Mouse (Mus musculus): ENCODE results near the gene Tmed4. TPM values are rescaled to one million over a fixed set of nuclear protein-coding genes. Genes with fewer than 3 reads are reported as not detected.
"Not testable (repeated sequence)": the region's sequence is repeated elsewhere in the genome, so short reads cannot be mapped to it uniquely, and the experiment has no call there.

Tmed4 gene
- polyA plus RNA-seq, 1 experiment from 2014 or later: 42.5 TPM

DNA sequence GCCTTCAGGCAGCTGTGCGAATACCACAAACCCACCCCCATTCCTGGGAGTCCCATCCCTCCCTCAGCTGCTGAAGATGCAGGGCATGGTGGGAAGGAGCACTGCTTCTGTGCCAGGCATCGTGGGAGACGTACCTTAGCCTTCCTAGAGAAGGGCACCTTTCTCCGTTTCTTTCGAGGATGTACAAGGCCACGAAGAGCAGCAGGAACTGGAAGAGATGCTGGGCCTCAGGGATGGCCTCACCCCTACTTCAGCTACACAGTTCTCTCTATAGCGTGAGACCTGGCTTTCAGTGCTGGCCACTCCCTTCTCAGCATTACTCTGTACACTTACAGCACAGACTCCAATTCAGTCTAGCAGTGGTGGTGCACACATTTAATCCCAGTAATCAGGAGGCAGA is 15.3 kb downstream of the Tmed4 start:
- no peak overlapping the region for H3K4me2 ChIP-seq (ENCODE audit: low read depth, low read length)
- H3K36me3 ChIP-seq (ENCODE audit: control insufficient read depth, insufficient read depth): peaks cover 31% of the 10 kb centered on the region
- H3K27ac ChIP-seq (ENCODE audit: low read length): no peak overlapping the region
- H3K27me3 ChIP-seq (ENCODE audit: control insufficient read depth, insufficient read depth, low read depth, low read length): no peaks in the 10 kb centered on the region
- ATAC-seq (ENCODE audit: low read depth): no peak
- 75% methylated on average over 7 of the region's 7 CpGs for WGBS (ENCODE audit: insufficient replicate concordance)
- no peaks in the 10 kb centered on the region for H3K4me1 ChIP-seq (ENCODE audit: control insufficient read depth, low read depth, low read length)
- H3K9me3 ChIP-seq (replicated peaks; ENCODE audit: control insufficient read depth, low read length): no peaks in the 10 kb centered on the region
- no peak overlapping the region for H3K4me3 ChIP-seq (ENCODE audit: low read depth, low read length)
- no peak overlapping the region for H3K9ac ChIP-seq (ENCODE audit: low read depth, low read length)

DNA sequence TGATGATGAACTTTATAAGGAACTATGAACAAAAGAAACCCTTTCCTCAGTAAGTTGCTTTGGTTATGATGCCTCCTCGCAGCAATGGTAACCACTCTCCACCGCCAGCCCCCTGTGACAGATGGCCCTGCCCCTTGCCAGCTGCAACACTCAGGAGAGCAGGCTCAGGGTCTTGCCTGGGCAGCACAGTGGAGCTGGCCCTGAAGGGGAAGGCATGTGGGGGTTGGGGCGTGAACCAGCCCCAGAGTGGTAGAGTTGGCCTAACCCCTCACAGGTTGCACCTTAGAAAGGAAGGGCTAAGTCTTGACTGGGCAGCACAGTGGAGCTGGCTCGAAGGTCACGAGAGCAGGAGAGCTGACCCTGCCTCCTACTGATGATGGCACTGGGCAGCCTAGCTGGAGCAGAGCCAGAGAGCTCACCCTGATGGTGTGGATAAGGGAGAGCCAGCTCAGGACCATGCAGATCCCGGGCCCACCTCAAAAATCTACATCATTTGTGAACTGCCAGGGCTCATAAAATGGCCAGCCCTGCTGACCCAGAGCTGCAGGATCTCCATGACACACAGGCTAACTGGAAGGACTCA is 18.1 kb downstream of the Tmed4 start:
- no peak overlapping the region for H3K4me2 ChIP-seq (ENCODE audit: low read depth, low read length)
- ATAC-seq (ENCODE audit: low read depth): no peak
- no peak overlapping the region for H3K27ac ChIP-seq (ENCODE audit: low read length)

DNA sequence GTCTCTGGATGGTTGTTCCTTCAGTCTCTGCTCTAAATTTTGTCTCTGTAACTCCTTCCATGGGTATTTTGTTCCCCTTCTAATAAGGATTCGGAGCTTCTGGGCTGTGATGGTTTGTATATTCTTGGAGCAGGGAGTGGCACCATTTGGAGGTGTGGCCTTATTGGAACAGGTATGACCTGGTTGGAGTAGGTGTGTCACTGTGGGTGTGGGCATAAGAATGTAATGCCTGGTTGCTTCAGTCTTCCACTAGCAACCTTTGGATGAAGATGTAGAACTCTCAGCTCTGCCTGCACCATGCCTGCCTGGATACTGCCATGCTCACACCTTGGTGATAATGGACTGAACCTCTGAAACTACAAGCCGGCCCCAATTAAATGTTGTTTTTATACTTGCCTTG is 20.1 kb downstream of the Tmed4 start:
- H3K27me3 ChIP-seq (ENCODE audit: control insufficient read depth, insufficient read depth, low read depth, low read length); H3K9me3 ChIP-seq (replicated peaks; ENCODE audit: control insufficient read depth, low read length); H3K4me3 ChIP-seq (ENCODE audit: low read depth, low read length); ATAC-seq (ENCODE audit: low read depth); H3K9ac ChIP-seq (ENCODE audit: low read depth, low read length); H3K27ac ChIP-seq (ENCODE audit: low read length); H3K4me1 ChIP-seq (ENCODE audit: control insufficient read depth, low read depth, low read length); H3K4me2 ChIP-seq (ENCODE audit: low read depth, low read length): not testable (repeated sequence)
- WGBS (ENCODE audit: insufficient replicate concordance): 67% methylated on average over 2 of the region's 2 CpGs
- peaks cover 13% of the 10 kb centered on the region for H3K36me3 ChIP-seq (ENCODE audit: control insufficient read depth, insufficient read depth)

More for the DNA sequence above, 18.1 kb downstream of the Tmed4 start:
- Histone ChIP-seq H3K4me1 (ENCODE audit: control insufficient read depth, low read depth, low read length) (no peaks in the 10 kb centered on the region), H3K9me3 (replicated peaks; ENCODE audit: control insufficient read depth, low read length) (no peaks in the 10 kb centered on the region), H3K9ac (ENCODE audit: low read depth, low read length) (no peak overlapping the region), H3K4me3 (ENCODE audit: low read depth, low read length) (no peak overlapping the region), H3K36me3 (ENCODE audit: control insufficient read depth, insufficient read depth) (peaks cover 20% of the 10 kb centered on the region), H3K27me3 (ENCODE audit: control insufficient read depth, insufficient read depth, low read depth, low read length) (no peaks in the 10 kb centered on the region)
- WGBS (ENCODE audit: insufficient replicate concordance): 63% methylated on average over 6 of the region's 6 CpGs

DNA sequence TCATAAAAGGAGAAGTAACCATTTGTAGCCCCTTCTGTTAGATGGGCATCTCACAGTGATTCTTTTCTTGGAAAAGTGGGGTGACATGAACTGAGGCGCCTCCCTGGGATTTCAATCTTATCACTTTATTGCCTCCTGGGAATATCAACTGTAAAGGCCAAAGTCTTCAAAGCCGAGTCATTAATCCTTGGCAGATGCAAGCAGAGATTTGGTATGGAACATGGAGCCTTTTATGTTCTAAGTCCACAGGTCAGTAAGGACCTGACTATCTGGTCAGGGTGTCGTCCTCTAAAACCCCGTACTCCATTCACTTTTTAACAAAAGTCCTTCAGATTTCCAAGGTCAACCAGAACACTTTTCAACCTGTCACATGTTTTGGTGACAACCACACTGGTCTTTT is 21.8 kb downstream of the Tmed4 start:
- Histone ChIP-seq H3K4me3 (ENCODE audit: low read depth, low read length) (no peak overlapping the region), H3K9me3 (replicated peaks; ENCODE audit: control insufficient read depth, low read length) (no peaks in the 10 kb centered on the region), H3K4me2 (ENCODE audit: low read depth, low read length) (no peak overlapping the region), H3K36me3 (ENCODE audit: control insufficient read depth, insufficient read depth) (peaks cover under 1% of the 10 kb centered on the region; the same call in 1 of the 2 replicates), H3K27me3 (ENCODE audit: control insufficient read depth, insufficient read depth, low read depth, low read length) (no peaks in the 10 kb centered on the region), H3K9ac (ENCODE audit: low read depth, low read length) (no peak overlapping the region), H3K4me1 (ENCODE audit: control insufficient read depth, low read depth, low read length) (no peaks in the 10 kb centered on the region), H3K27ac (ENCODE audit: low read length) (no peak overlapping the region)
- WGBS (ENCODE audit: insufficient replicate concordance): 65% methylated on average over 4 of the region's 4 CpGs
- no peak for ATAC-seq (ENCODE audit: low read depth)

DNA sequence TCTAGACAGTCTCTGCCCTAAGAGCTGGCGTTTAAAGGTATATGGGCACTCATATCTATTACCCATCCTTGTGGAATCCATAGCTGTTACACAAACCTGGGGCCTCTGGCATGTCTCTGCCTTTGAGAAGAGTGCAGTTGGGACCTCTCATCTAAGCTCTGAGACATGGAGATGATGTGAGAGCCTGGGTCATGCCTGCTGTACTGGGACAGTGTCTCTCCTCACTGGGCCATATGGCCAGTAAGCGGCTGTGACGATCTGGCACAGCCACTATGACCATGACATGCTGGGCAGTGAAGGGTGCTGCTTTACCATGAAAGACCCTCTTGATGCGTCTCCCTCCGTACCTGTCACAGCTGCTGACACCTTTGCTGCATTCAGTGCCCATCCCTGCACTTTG is 22.4 kb downstream of the Tmed4 start:
- no peak overlapping the region for H3K4me3 ChIP-seq (ENCODE audit: low read depth, low read length)
- no peak for ATAC-seq (ENCODE audit: low read depth)
- no peak overlapping the region for H3K9ac ChIP-seq (ENCODE audit: low read depth, low read length)
- no peaks in the 10 kb centered on the region for H3K27me3 ChIP-seq (ENCODE audit: control insufficient read depth, insufficient read depth, low read depth, low read length)
- WGBS (ENCODE audit: insufficient replicate concordance): 75% methylated on average over 5 of the region's 5 CpGs
- H3K9me3 ChIP-seq (replicated peaks; ENCODE audit: control insufficient read depth, low read length): no peaks in the 10 kb centered on the region
- H3K36me3 ChIP-seq (ENCODE audit: control insufficient read depth, insufficient read depth): no peaks in the 10 kb centered on the region
- no peak overlapping the region for H3K4me2 ChIP-seq (ENCODE audit: low read depth, low read length)
- H3K27ac ChIP-seq (ENCODE audit: low read length): no peak overlapping the region
- no peaks in the 10 kb centered on the region for H3K4me1 ChIP-seq (ENCODE audit: control insufficient read depth, low read depth, low read length)

DNA sequence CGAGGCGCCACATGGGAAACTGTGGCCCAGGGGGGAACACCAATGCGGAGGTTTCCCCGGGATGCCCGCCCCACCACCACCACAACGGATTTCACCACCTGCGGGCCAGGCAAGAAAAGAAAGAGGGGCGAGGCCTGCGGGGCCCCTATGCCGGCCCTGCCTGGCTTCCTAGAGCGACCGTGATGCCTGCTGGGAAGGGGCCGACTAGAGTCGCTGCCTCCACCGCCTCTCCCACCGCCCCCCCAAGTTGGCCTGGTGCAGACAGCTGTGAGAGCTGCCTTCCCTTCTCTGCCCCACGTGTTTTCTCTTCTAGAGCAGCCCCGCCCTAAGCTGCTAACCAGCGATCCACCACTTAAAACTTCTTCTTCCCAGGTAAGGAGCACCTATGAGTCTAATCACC is 30.0 kb downstream of the Tmed4 start:
- Histone ChIP-seq H3K9me3 (replicated peaks; ENCODE audit: control insufficient read depth, low read length) (no peaks in the 10 kb centered on the region), H3K4me3 (ENCODE audit: low read depth, low read length) (no peak overlapping the region), H3K27me3 (ENCODE audit: control insufficient read depth, insufficient read depth, low read depth, low read length) (no peaks in the 10 kb centered on the region), H3K9ac (ENCODE audit: low read depth, low read length) (no peak overlapping the region), H3K27ac (ENCODE audit: low read length) (no peak overlapping the region), H3K4me1 (ENCODE audit: control insufficient read depth, low read depth, low read length) (no peaks in the 10 kb centered on the region), H3K4me2 (ENCODE audit: low read depth, low read length) (no peak overlapping the region), H3K36me3 (ENCODE audit: control insufficient read depth, insufficient read depth) (no peaks in the 10 kb centered on the region)
- ATAC-seq (ENCODE audit: low read depth): no peak
- 55% methylated on average over 19 of the region's 19 CpGs for WGBS (ENCODE audit: insufficient replicate concordance)

DNA sequence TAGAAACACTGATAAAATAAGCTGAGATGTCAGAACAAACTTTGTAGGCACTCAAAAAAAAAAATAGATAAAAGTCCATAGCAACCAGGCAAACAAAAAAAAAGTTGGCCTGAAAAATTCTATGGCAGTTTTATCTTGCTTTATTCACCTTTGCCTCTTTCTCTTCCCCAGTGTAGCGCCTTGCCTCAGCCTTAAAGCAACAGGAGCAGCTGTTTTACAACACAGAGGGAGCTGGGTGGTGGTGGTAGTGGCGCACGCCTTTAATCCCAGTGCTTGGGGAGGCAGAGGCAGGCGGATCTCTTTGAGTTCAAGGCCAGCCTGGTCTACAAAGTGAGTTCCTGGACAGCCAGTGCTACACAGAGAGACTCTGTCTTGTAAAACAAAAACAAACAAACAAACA is 41.6 kb downstream of the Tmed4 start:
- Histone ChIP-seq H3K9me3 (replicated peaks; ENCODE audit: control insufficient read depth, low read length) (peaks cover 7% of the 10 kb centered on the region), H3K4me1 (ENCODE audit: control insufficient read depth, low read depth, low read length) (no peaks in the 10 kb centered on the region), H3K4me3 (ENCODE audit: low read depth, low read length) (no peak overlapping the region), H3K27ac (ENCODE audit: low read length) (no peak overlapping the region), H3K27me3 (ENCODE audit: control insufficient read depth, insufficient read depth, low read depth, low read length) (no peaks in the 10 kb centered on the region), H3K4me2 (ENCODE audit: low read depth, low read length) (no peak overlapping the region), H3K9ac (ENCODE audit: low read depth, low read length) (no peak overlapping the region), H3K36me3 (ENCODE audit: control insufficient read depth, insufficient read depth) (no peaks in the 10 kb centered on the region)
- 63% methylated on average over 4 of the region's 4 CpGs for WGBS (ENCODE audit: insufficient replicate concordance)
- no peak for ATAC-seq (ENCODE audit: low read depth)

DNA sequence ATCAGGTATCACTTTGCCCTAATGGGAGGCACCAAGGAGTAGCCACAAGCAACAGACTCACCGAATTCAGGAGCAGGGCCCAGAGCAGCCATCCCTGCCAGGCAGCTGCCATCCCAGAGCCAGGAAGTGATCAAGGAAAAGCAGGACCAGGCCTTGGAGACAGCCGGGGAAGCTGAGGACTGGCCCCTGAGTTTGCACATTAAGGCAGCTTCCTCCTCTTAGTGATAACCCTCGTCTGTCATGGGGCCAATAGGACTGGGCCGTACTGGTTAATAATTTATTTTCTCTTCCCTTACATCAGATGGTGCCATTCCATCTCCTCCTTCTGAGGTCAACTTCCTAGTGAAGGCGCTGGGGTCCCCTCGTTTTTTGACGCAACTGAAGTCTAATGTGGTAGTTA is 44.7 kb downstream of the Tmed4 start, which contains the start of gene Npc1l1:
Npc1l1 (minus strand) TSS at position 132 of the 400 bp plus-strand sequence.
- no peak within 1 kb of the TSS for H3K4me2 ChIP-seq (ENCODE audit: low read depth, low read length)
- 47% methylated on average over 7 of the region's 7 CpGs for whole genome bisulfite sequencing (ENCODE audit: insufficient replicate concordance)
- no peak for ATAC-seq (ENCODE audit: low read depth)

DNA sequence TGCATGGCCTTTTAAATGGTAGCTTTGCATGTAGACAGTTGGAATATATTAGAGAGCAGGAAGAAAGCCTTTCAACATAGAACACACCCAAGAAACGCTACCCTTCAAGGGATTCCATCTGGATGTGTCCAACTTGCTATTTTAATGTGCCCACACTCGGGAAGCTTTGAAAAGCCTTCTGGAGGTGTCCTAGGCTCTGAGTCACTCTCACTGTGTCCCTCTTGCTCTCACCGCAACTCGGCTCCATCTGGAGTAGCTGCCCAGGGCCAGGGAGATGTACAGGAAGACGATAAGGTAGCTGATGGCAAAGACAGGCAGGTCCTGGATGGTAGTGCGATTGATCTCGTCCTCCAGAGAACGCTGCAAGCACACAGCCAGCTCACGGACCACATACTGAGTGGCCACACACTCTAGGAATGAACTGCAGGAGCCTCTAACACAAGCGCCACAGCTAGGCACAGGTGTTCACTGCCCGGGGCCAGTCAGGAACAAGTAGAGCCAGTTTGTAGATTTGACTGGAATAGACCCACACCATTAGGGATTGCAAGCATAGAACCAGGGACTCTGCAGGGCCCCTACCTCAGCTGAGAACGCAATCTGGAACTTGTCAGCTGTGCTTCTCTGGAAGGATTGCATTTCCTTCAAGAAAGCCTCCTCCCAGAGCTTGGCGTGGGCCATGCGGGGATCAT is 50.0 kb downstream of the Tmed4 start:
- Histone ChIP-seq H3K27me3 (ENCODE audit: control insufficient read depth, insufficient read depth, low read depth, low read length) (no peaks in the 10 kb centered on the region), H3K9ac (ENCODE audit: low read depth, low read length) (no peak overlapping the region), H3K4me1 (ENCODE audit: control insufficient read depth, low read depth, low read length) (no peaks in the 10 kb centered on the region), H3K27ac (ENCODE audit: low read length) (no peak overlapping the region), H3K4me3 (ENCODE audit: low read depth, low read length) (no peak overlapping the region), H3K9me3 (replicated peaks; ENCODE audit: control insufficient read depth, low read length) (no peaks in the 10 kb centered on the region), H3K36me3 (ENCODE audit: control insufficient read depth, insufficient read depth) (no peaks in the 10 kb centered on the region), H3K4me2 (ENCODE audit: low read depth, low read length) (no peak overlapping the region)
- ATAC-seq (ENCODE audit: low read depth): no peak
- 60% methylated on average over 14 of the region's 14 CpGs for WGBS (ENCODE audit: insufficient replicate concordance)

More for the DNA sequence above, 44.7 kb downstream of the Tmed4 start, which contains the start of gene Npc1l1:
- no peak within 1 kb of the TSS for H3K4me3 ChIP-seq (ENCODE audit: low read depth, low read length)
- no peak within 1 kb of the TSS for H3K9ac ChIP-seq (ENCODE audit: low read depth, low read length)
- H3K9me3 ChIP-seq (replicated peaks; ENCODE audit: control insufficient read depth, low read length): peaks cover under 1% of the 10 kb centered on the region
- H3K4me1 ChIP-seq (ENCODE audit: control insufficient read depth, low read depth, low read length): no peaks in the 10 kb centered on the region
- no peak within 1 kb of the TSS for H3K27ac ChIP-seq (ENCODE audit: low read length)
- no peaks in the 10 kb centered on the region for H3K36me3 ChIP-seq (ENCODE audit: control insufficient read depth, insufficient read depth)
- H3K27me3 ChIP-seq (ENCODE audit: control insufficient read depth, insufficient read depth, low read depth, low read length): no peaks in the 10 kb centered on the region
